Mouse (Mus musculus): ENCODE measurements around the gene Zbtb40.

Gene Zbtb40

GRCm38 (mm10) chr4:136934746-136935613, 113.6 kb downstream of the Zbtb40 start:
- no peak for DNase-seq (ENCODE audit: low spot score)

GRCm38 (mm10) chr4:136930474-136930873, 118.1 kb downstream of the Zbtb40 start:
- no peak for DNase-seq (ENCODE audit: low spot score)

Data from yolk sac, embryonic 10.5 days (tissue).